Mouse (Mus musculus) 3T3-L1 (cell line): ENCODE results near the gene Best3.

Source experiments
- DNase-seq: peaks from one replicate; pipeline ENCODE4 v3.0.0-alpha.2; 2015; ENCODE audit warnings: low read depth, low spot score

Best3 gene

DNA sequence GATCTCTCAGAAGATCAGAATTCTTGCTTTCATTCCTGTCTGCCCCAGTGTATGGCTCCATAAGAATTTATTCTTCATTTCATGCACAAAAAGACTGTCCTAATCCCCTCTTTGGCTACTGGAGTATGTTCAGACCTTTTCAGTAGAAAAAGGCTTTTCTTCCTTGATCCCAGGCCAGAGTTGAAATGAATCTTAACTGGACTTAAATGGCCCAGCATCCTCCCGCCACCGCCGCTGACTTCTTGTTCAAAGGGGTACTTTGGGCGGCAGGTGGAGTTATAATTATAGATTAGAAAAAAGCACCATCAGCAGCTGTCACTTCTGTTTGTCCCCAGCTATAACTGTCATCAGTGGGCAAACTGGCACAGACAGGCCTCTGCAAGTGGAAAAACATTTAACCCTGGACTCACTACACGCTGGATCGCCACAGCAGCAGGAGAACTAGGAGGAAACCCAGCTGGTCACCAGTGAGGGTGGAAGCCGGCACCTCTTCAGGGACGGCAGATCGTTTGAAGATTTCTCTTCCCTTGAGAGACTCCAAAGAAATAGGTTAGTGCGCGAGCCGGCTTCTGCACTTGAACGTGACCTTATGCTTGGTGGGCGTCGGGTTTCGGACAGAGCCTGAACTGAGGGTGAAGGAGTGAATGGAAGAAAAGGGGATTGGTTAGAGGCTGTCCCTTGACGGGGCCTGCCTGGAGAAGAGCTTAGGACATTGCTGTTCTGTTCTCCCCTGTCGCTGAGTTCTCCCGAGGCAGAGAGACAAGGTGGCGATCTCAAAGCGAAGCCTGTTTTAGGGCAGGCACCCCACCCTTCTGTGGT is at the start of gene Best3:
Best3 (plus strand) TSS at position 51 of the 819 bp plus-strand sequence.
- no peak for DNase-seq

DNA sequence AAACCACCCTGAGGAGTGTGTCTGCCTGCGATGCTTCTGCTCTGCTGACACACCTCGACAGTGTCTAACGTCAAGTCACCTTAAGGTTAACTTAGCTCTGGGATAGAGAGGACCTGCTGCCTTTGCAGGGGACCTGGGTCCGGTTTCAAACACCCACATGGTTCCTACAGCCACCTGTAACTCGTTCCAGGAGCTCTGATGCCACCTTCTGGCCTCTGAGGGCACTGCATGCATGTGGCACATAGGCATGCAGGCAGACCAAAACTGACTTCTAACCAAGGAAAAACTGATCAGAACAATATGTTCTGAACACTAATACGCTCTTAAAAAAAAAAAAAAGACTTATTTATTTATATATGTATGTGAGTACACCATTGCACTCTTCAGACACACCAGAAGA is 43.1 kb upstream of the Best3 start:
- DNase-seq: peak; percentile 33

DNA sequence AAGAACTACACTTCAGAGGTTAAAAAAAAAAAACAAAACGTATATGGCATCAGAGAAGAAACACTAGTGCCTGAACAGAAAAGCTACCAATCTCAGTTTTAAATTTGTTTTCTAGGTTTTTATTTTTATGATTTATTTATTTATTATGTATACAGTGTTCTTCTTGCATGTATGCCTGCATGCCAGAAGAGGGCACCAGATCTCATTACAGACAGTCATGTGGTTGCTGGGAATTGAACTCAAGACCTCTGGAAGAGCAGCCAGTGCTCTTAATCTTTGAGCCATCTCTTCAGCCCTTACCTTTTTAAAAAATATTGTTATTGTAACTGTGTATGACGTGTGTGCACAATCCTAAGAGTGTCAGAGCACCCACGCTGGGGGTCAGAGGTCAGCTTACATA is 42.0 kb upstream of the Best3 start:
- DNase-seq: peak; percentile 46

DNA sequence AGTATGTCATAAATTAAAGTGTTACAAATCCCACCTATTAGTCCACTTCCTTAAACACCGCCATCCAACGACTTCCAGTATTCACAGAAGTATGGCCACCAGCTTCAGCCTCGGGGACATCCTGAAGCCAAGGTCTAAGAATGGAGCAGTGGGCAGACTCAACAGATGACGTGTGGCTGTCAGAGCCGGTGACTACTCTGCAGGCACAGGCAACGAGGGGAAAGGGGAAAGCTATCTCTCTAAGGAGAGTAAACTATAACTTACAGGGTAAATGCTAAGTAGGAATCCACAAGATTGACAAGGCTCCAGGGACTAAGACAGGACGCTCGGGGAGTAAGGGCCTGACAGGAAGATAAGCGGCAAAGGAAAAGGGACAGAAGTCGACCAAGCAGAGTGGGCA is 41.2 kb upstream of the Best3 start:
- no peak for DNase-seq

DNA sequence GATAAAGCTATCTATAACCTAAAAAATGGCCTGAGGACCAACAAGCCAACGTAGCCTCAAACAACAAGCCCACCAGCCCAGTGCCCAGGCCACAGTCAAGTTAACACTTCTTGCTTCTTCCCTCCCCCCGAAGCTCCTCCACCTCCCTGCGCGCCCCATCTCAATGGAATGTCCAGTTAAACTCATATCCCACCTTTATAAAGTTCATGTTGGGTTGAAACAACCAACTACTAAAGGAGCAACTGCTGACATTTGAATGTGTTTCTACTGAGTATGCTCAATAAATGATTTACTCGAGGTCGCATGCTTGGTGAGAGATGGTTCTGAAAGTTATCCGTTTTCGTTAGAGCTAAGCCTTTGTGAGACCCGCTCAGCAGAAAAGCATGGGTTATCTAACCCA is 37.7 kb upstream of the Best3 start:
- DNase-seq: no peak

DNA sequence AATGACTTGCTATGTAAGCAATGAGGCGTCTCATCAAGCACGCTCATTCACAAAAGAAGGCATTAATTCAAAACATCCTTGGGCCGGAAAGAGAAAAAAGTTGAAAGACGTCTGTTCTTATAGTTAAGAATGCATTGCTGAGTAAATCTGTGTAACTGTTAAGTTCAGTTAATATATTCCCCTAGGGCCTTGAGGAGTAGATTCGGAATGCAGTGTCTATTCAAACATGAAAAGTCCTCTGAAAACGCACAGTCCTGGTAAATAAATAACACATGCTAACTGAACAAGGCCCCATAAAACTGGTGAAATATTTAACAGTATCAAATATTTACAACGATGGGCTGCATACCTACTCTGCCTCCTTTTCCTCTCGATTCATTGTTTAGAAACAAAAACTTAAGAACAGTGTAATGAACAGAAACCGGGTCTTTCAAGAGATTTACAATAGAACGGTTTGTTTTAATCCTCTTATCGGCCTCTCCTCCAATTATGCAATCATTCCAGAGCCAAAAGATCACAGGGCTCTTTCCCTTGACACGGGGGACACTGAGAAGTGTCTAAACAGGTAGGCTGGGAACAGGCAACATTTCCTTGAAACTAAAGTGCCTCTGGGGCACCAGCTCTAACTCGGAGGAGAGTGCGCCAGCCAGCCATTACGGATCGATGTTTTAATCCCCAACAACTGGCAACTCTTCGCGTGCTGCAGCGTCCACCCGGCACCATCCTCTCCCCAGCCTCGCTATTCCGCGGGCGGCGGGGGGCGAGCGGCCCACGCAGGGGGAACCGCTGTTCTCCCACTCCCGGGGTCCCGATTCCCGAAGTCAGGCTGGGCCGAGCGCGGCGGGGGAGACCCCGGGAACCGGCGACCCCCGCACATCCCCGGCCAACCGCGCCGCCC is 36.8 kb upstream of the Best3 start:
- DNase-seq: peak; percentile 34

DNA sequence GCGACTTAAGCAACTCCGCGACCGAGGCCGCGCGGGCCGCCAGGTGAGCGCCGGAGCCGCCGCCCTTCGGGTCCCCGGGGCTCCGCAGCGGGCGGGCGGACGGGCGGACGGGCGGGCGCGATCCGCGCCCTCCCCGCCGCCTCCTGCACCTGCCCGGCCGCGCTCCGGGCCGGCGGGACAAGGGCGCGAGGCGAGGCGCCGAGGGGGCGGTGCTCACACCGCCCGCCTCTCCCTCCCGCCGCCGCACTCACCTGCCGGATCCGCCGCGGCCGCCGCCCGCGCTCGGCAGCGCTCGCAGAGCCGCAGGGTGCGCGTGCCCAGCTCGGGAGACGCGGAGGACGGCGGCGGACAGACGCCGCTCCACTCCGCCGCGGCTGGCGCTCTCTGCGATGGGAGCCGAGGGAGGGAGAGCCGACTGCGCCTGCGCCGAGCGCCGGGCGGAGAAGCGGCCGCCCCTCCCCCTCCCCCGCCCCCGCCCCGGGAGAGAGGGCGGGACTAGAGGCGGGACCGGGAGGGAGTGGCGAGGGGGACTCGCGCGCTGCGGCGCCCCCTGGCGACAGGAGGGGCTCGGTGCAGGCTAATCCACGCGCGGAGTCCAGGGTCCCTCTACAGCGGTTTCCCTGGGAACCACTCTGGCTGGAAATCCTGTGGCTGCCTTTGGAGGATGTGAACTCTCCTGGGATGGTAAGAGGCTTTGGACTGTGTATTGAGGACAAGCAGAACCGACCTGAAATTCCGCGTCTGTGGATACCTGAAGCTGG is 35.9 kb upstream of the Best3 start, which contains the start of gene Rab3ip:
Rab3ip (minus strand) TSS at position 761 of the 761 bp plus-strand sequence.
- peak; percentile 79 for DNase-seq

DNA sequence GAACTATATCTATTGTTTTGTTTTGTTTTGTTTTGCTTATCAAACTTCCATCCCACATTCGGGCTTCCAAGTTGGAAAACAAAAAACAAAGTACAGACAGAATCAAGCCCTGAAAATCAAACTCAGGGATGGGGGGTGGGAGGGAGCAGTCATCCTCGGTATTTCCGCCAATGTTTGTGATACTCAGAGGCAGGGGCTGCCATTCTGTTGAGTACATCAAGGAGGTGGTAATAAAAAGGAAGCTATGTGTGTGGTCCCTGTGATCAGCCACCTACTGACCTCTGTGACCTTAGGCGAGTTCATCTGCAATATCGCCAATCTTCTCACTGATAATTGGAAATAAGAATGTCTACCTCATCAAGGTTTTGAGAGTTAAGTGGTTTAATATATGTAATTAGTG is 35.2 kb upstream of the Best3 start:
- peak; percentile 28 for DNase-seq

DNA sequence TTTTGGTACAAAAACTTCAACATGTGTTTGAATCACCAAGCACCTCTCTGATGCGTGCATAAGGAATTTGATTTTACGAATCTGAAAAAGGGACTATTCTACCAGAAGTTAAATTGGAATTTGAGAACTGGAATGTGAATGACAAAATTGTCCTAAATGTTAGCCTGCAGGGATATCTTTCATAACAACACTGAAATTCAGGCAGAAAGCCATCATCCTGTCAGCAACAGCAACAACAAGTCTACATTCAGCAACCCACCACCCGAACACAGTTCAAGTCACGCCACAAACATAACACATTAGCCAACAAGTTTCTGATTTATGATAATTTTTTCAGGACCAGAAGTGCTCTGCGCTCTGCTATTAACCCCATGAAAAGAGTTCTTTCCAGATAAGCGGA is 30.9 kb upstream of the Best3 start:
- peak; percentile 74 for DNase-seq

DNA sequence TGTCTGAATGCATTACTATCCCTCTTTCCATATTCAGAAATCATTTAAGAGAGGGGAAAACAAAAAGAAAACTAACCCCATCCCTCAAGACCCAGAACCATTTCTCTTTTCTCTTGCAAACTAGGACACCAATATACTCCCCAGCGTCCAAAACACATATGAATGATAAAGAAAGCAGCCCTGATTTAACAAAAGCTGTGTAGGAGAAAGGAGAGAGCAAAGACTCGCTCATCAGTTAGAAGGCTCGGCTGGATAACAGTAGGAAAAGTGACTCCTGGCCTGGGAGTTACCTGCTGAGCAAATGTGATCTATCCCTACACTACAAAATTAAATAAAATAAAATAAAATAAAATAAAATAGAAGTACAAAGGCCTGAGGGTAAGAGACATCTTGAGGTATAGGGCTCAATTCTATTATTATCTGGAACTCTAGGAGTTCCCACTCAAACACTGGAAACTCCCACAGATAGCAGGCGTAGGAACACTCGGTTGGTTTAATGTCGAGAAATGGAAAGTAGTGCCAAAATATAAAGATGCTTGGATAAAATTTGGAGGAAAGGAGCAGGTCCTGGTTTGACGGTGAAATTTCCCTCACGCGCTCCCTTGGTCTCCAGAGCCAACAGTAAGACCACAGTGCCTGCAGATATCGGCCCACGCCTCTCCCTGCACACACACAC is 29.5 kb upstream of the Best3 start:
- DNase-seq: no peak

DNA sequence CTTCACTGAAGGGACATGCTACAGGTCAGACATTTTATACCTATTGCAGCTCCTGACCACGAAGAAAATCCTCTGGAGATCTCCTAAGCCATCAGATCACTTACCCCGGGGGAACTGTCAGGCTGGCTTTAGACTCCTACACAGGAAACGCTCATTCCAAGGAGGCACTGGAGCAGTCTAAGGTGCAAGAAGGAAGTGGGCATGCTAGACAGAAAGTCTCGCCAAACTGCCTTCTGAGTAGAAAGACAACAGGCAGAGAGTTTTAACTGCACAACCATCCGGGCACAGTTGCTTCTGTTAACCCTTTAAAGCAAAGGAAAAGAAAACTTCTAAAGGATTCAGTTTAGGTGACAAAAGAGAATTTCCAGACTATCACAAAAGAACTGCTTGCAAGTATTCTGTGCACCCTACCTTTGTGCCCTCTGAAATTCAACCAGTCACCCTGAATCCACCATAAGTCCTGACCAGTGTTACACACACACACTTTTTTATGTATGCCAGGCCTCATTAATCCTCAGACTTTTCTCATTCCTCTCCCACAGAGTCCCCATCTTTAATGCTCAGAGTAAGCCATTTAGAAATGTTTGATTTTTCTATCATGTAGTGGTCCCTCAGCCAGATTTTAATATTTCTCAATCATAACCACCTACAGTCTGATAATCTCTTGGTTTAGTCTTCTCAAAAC is 28.1 kb upstream of the Best3 start:
- DNase-seq: no peak

DNA sequence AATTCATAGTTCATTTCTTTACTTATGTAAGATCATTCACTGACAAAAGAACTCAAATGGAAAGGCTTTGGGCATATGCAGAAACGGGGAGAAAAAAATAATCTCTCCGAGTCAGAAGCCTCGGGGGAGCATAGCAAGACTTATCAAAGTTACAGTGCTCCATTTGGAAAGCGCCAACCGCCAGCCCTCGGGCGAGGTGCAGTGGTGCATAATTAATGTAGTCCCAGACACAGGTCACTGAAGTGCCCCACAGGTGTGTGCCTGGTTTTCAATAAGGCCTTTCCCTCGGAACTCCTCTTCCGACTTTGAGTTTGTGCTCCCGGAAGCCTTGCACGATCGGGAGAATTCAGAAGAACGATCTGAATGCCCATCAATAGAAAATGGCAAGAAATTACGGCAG is 24.0 kb upstream of the Best3 start:
- DNase-seq: no peak

DNA sequence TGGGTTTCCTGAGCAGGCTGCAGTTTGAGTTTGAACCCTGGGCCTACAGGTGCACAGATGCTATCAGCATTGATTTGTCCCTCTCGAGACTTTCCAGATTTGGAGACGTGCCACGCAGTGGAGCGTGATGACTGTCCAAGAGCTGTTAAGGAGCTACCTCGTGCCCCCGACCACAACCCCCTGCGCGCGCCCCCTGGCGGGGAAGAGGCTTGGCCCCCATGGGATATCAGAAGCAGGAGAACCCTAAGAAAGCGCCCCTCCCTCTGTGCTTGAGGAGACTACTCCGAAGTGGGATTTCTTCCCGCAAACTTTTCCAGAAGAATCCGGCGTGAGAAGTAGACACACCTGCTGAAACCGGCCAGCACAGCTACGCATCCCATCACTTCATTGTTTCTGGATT is 23.3 kb upstream of the Best3 start:
- DNase-seq: no peak

DNA sequence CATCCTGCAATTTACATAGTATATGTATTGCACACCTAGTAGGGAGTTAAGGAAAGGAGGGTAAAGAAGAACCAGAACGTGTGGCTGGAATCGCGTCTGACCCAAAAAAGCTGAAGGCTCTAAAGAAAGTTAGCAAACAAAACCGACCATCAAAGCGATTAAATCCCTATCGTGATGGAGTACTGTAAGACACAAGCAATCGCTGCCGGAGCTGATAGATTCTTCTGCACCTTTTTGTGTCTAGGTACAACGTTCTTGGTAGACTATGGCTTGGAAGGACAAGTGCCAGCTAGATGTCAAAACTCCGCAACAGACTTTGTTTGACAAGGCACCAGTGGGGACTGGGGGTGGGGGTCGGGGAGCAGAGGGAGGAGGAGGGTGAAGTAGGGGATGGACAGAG is 22.0 kb upstream of the Best3 start:
- DNase-seq: no peak

DNA sequence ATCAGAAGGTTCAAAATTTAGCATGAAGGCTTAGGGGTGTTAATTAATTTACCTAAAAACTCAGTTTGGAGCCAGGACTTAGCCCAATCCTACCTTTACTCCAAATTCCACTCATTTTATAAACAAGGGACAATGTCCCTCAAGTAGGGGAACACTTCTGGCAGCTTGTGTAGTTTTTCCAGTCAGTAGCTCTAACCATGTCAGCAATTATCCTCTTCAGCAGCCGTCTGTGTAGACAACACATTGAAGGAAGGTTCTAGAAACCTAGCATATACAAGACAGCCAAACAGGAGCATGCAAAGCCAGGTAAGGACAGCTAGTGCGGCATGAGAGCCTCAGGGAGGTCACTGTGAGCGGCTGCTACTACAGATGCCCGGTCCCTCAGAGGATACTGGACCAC is 21.5 kb upstream of the Best3 start:
- DNase-seq: no peak

DNA sequence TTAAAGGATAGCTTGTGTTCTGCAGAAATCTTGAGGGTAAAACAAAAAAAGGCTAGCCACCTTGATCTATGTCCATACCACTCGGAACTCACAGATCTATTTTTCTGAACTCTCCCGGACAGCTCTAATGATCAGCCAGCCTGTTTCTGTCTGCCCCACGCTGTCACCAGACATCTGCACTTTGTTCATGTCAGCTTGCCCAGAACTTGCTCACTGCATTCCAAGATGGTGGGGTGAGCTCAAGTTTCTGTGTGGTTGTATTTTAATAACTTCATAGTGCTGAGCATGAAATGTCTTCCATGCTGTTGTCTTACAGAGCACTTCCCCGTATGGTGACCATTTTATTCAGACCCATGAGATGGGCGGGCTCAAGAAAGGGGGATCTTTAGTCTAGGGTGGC is 20.8 kb upstream of the Best3 start:
- DNase-seq: peak; percentile 72

DNA sequence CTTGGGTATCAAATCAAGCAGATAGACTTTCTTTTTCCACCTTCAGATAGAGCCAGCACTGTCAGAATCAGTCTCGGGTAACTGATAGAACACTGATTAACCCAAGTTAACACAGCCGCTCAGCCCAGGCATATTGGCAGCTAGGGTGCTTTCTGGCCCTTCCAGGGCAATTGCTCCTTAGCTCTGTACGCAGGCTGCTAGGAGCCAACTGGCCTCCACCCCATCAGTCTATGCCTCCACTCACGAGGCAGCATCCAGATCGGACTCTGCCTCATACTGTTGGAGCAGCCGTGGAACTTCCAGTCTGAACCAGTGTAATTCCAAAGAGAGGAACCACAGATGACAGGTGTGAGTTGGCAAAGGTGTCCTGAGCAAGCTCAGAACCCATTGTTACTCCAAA is 20.0 kb upstream of the Best3 start:
- DNase-seq: no peak

DNA sequence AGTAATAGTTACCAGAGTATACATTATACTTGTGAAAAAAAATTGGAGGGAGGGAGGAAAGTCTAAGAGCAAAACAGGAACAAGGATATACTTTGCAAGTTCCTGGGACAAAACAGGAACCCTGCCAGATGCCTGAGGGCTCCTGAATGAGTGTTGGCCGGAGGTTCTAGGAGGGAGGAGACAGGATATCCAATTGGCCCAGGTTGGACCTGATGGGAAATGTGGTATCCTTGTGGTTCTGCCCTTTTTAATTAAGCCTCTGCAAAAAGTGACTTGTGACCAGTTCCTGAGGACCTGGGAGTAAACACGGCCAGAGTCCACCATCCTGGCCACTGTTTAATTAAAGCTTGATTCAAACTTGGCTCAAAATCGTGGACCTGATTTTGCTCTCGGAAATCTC is 17.4 kb upstream of the Best3 start:
- DNase-seq: peak; percentile 58

DNA sequence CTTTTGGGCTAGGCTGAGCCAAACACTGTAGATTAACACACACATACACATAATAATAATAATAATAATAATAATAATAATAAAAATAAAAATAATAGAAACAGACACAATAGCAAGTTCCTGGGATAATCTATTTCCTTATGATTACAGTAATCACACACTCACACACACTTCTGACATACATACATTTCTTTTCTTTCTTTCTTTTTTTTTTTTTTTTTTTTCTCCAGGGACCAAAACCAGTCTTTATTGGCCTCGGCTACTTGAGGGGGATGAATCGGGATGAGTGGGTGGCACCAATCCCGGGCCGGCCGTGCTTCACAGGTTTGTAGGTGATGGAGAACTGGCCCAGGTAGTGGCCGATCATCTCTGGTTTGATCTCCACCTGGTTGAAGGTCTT is 13.6 kb upstream of the Best3 start, which contains the start of gene Gm10271:
Gm10271 (minus strand) TSS at position 101 of the 400 bp plus-strand sequence.
- DNase-seq: no peak

DNA sequence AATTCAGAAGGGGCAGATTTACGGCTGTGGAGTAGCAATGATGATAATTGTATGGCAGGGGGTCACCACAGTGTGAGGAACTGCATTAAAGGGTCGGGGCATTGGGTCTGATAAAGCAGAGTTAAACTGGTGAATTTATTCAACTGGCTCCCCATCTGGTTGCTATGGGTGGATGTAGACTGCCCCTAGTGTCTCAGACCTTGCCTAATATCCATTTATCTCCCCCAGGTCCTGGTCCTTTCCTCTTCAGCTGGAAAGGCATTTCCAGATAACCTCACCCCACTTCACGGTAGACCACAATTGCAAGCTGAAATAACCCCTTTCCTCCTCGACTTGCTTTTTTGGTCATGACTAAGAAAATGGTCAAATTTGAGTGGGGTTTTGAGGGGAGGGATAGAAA is 8.7 kb upstream of the Best3 start:
- no peak for DNase-seq

DNA sequence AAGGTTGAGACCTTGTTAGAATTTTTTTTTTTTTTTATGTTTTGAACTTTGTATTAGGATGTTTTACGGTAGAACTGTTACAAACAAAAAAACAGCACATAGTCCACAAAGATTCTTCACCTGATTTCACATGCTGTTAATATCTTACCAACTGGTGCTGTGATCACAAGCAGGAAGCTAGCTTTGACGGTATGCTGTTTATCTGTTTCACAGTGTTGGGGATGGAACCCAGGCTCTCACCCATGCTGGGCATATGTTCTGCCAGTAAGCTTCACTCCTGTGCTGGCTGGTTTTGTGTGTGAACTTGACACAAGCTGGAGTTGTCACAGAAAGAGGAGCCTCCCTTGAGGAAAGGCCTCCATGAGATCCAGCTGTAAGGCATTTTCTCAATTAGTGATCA is 8.3 kb upstream of the Best3 start:
- no peak for DNase-seq
